ENCODE assay signal across 8 mouse cellular contexts in the genomic region with DNA sequence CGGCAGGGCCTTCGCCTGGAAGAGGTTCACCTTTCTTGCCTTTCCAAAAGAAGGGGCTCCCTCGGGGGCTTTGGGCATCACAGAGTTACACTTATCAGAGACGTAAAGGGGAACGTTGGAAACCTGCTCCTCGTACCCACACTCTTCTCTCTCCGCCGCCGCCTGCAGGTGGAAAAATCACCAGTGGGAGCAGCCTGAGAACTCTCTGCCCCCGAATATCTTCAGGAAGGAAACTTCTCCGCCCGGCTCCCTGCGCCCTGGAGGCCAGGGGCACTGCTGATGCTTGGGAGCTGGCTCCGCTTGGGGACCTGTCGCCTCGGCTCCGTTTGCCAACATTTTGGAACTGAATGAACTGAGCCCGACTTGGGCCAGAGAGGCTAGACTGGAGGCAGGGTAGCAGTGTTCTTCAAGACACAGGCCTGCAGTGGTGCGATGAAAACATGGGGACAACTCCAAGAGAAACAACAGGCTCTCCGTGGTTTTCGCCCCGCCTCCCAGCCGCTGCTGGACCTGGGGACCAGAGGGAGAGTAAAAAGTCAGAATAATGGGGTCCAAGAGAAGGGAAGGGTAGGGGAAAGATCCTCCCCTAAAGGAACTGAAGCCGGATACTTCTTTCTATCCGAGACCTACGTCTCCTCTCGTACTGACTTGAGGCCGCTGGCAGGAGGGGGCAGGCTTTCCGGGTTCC. TPM values are rescaled to one million over a fixed set of nuclear protein-coding genes. Genes with fewer than 3 reads are reported as not detected.
A peak's percentile ranks its signal among the peaks of the same experiment; 100 is the strongest.
DNase-seq lines count a peak whose midpoint lies in the region; ATAC-seq and TF ChIP-seq lines count a peak whose summit lies in the region.

No protein-coding gene starts in this region.

- no peaks in the 10 kb centered on the region for H3K36me3 ChIP-seq in E14TG2a.4 (ENCODE audit: insufficient read depth, low read length)
- no peaks in the 10 kb centered on the region for H3K36me3 ChIP-seq in forebrain, embryonic 13.5 days (ENCODE audit: poor library complexity, severe bottlenecking)
- no peaks in the 10 kb centered on the region for H3K36me3 ChIP-seq in hindbrain, embryonic 14.5 days (replicated peaks; ENCODE audit: control insufficient read depth, insufficient read depth)
- no peaks in the 10 kb centered on the region for H3K36me3 ChIP-seq in lung, embryonic 16.5 days (ENCODE audit: control insufficient read depth, insufficient read depth, low read length)
- no peaks in the 10 kb centered on the region for H3K36me3 ChIP-seq in stomach, embryonic 15.5 days

- DNase-seq in adrenal gland, adult (ENCODE audit: inconsistent age in 2 of 2, low spot score in 1 of 2) = peak; percentile 43 to 76
- no peak for DNase-seq in adrenal gland, adult 8-10 months
- peak; percentile 48 for DNase-seq in hindbrain, embryonic 14.5 days (ENCODE audit: low spot score)
- DNase-seq in gastrocnemius, postnatal 36 days = no peak

- TF ChIP-seq CTCF in E14TG2a.4 (conservative IDR thresholded peaks at IDR 0.05; ENCODE audit: low read length) = no peak

- 1% methylated on average over 29 of the region's 29 CpGs for WGBS in forebrain, embryonic 13.5 days
- WGBS in hindbrain, embryonic 14.5 days = under 1% methylated on average over 29 of the region's 29 CpGs
- WGBS in lung, embryonic 16.5 days = 8% methylated on average over 29 of the region's 29 CpGs
- 6% methylated on average over 29 of the region's 29 CpGs for WGBS in stomach, embryonic 15.5 days

- ATAC-seq in forebrain, embryonic 13.5 days = no peak
- ATAC-seq in hindbrain, embryonic 14.5 days (ENCODE audit: low FRiP score) = no peak
- no peak for ATAC-seq in lung, embryonic 16.5 days (ENCODE audit: low read depth)
- no peak for ATAC-seq in stomach, embryonic 15.5 days (ENCODE audit: insufficient read depth, low FRiP score, low read depth)

- H3K4me3 ChIP-seq in E14TG2a.4 (replicated peaks; ENCODE audit: low read length) = peak overlapping the region; percentile 75
- peak overlapping the region; percentile 58 for H3K4me3 ChIP-seq in forebrain, embryonic 13.5 days
- H3K4me3 ChIP-seq in hindbrain, embryonic 14.5 days (replicated peaks; ENCODE audit: low read length) = peak overlapping the region; percentile 61
- H3K4me3 ChIP-seq in lung, embryonic 16.5 days (ENCODE audit: low read length) = peak overlapping the region; percentile 45
- peak overlapping the region; percentile 70 for H3K4me3 ChIP-seq in stomach, embryonic 15.5 days (replicated peaks)

- H3K27me3 ChIP-seq in E14TG2a.4 (ENCODE audit: insufficient read depth, low read length) = peaks cover 91% of the 10 kb centered on the region
- H3K27me3 ChIP-seq in forebrain, embryonic 13.5 days = peaks cover 85% of the 10 kb centered on the region
- H3K27me3 ChIP-seq in hindbrain, embryonic 14.5 days (ENCODE audit: control insufficient read depth, insufficient read depth, low read length) = peaks cover 57% of the 10 kb centered on the region
- H3K27me3 ChIP-seq in lung, embryonic 16.5 days (ENCODE audit: control insufficient read depth, insufficient read depth, low read depth, low read length) = peaks cover 46% of the 10 kb centered on the region
- H3K27me3 ChIP-seq in stomach, embryonic 15.5 days (replicated peaks) = peaks cover 24% of the 10 kb centered on the region

- H3K4me1 ChIP-seq in E14TG2a.4 (replicated peaks; ENCODE audit: low read depth, low read length) = peaks cover 87% of the 10 kb centered on the region
- peaks cover 64% of the 10 kb centered on the region for H3K4me1 ChIP-seq in forebrain, embryonic 13.5 days
- H3K4me1 ChIP-seq in hindbrain, embryonic 14.5 days (replicated peaks; ENCODE audit: control insufficient read depth, insufficient read depth, low read length) = peaks cover 22% of the 10 kb centered on the region
- peaks cover 21% of the 10 kb centered on the region for H3K4me1 ChIP-seq in lung, embryonic 16.5 days (replicated peaks; ENCODE audit: control insufficient read depth, insufficient read depth, low read length)
- peaks cover 5% of the 10 kb centered on the region for H3K4me1 ChIP-seq in stomach, embryonic 15.5 days

- intact Hi-C loops in gastrocnemius, postnatal 36 days (cut with DNase I) = loop anchor here (10.0 kb wide), 1 partner anchor 584 kb away; no protein-coding TSS in a partner anchor

- peak overlapping the region; percentile 89 for H3K4me2 ChIP-seq in forebrain, embryonic 13.5 days
- peak overlapping the region; percentile 98 for H3K4me2 ChIP-seq in hindbrain, embryonic 14.5 days (replicated peaks)
- peak overlapping the region; percentile 71 for H3K4me2 ChIP-seq in lung, embryonic 16.5 days (ENCODE audit: low read depth, low read length)
- peak overlapping the region; percentile 90 for H3K4me2 ChIP-seq in stomach, embryonic 15.5 days

- H3K27ac ChIP-seq in forebrain, embryonic 13.5 days = 0 out of 2 replicates have a peak overlapping the region, but pooled peaks have one; percentile 36
- peak overlapping the region; percentile 71 for H3K27ac ChIP-seq in hindbrain, embryonic 14.5 days
- H3K27ac ChIP-seq in lung, embryonic 16.5 days (ENCODE audit: low read length) = no peak overlapping the region
- peak overlapping the region; percentile 37 for H3K27ac ChIP-seq in stomach, embryonic 15.5 days

- H3K9ac ChIP-seq in forebrain, embryonic 13.5 days = peak overlapping the region; percentile 59
- peak overlapping the region; percentile 76 for H3K9ac ChIP-seq in hindbrain, embryonic 14.5 days
- H3K9ac ChIP-seq in lung, embryonic 16.5 days (ENCODE audit: low read length) = peak overlapping the region; percentile 54
- H3K9ac ChIP-seq in stomach, embryonic 15.5 days = no peak overlapping the region

- H3K9me3 ChIP-seq in E14TG2a.4 (ENCODE audit: low read length) = no peaks in the 10 kb centered on the region
- H3K9me3 ChIP-seq in forebrain, embryonic 13.5 days (replicated peaks) = no peaks in the 10 kb centered on the region
- no peaks in the 10 kb centered on the region for H3K9me3 ChIP-seq in hindbrain, embryonic 14.5 days (ENCODE audit: control insufficient read depth, low read length)
- no peaks in the 10 kb centered on the region for H3K9me3 ChIP-seq in lung, embryonic 16.5 days (ENCODE audit: control insufficient read depth, low read length)
- H3K9me3 ChIP-seq in stomach, embryonic 15.5 days = no peaks in the 10 kb centered on the region

RNA-seq across cellular contexts. Expression of gene Wnt5a, which starts 5.9 kb away (rescaled TPM):
- 10 to 100 TPM; 51.7 to 61.5 (median 56.7) TPM for total RNA-seq in adrenal gland, adult 8-10 months (2022)
- polyA plus RNA-seq in forebrain, embryonic 13.5 days (2015; fragmentation: Nextera tagmentation; extraction: Ambion mirVana) = 10.0 and 16.1 TPM in 2 replicates
- 26.6 and 29.3 TPM in 2 replicates for polyA plus RNA-seq in hindbrain, embryonic 14.5 days (2014; fragmentation: Nextera tagmentation; extraction: Ambion mirVana)
- polyA plus RNA-seq in lung, embryonic 16.5 days (2015; fragmentation: Nextera tagmentation; extraction: Ambion mirVana) = 20.0 and 22.8 TPM in 2 replicates
- polyA plus RNA-seq in stomach, embryonic 15.5 days (2015; fragmentation: Nextera tagmentation; extraction: Ambion mirVana) = 22.3 and 27.5 TPM in 2 replicates
- 1 to 10 TPM; 4.9 to 5.1 TPM for total RNA-seq in gastrocnemius, postnatal 36 days (2021)

Comparison
In these comparisons a context has a peak if more than half of its experiments do, and no peak if none do; other contexts are left out.
1. DNase-seq: peak in adrenal gland, adult (2 of 2) and hindbrain, embryonic 14.5 days (single experiment); none in adrenal gland, adult 8-10 months (single experiment) and gastrocnemius, postnatal 36 days (0 of 2).
2. Peak in every context shown above with its lines, with median percentiles within 50 percentile points of each other: H3K4me3 ChIP-seq and H3K4me2 ChIP-seq.